Mouse (Mus musculus): ENCODE results near the gene B3galnt2.

- TF ChIP-seq CTCF (IDR thresholded peaks at IDR 0.05) = no peak
- TF ChIP-seq POLR2A (IDR thresholded peaks at IDR 0.05; ENCODE audit: insufficient read depth, low read depth, low read length) = no peak
- no peak for TF ChIP-seq EP300 (IDR thresholded peaks at IDR 0.05; ENCODE audit: insufficient read depth, low read depth, low read length)
Observed at GRCm38 (mm10) chr13:13929982-13930381, 24.3 kb upstream of the B3galnt2 start.
